Comparison of ENCODE assay signal across 22 mouse cellular contexts in genomic region chr1:37396481-37396880, GRCm38 (mm10). TPM values are rescaled to one million over a fixed set of nuclear protein-coding genes. Genes with fewer than 3 reads are reported as not detected.
A peak's percentile ranks its signal among the peaks of the same experiment; 100 is the strongest.
DNase-seq lines count a peak whose midpoint lies in the region; ATAC-seq and TF ChIP-seq lines count a peak whose summit lies in the region.
"Had no signal": no experiment of that assay in that cellular context is flagged by ENCODE, and none has a peak within 500 bp of the region (broad histone marks: within the 10 kb centered on the region; RNA-seq: fewer than 3 reads in every experiment).

No protein-coding gene starts in this region.

- no peak for DNase-seq in gastrocnemius, adult 2 months
- no peak for DNase-seq in gastrocnemius, postnatal 4 days (ENCODE audit: low spot score in 2 of 2)
- peak; percentile 74 for DNase-seq in kidney, adult 2 months
- peak; percentile 32 for DNase-seq in kidney, postnatal 10 days
- DNase-seq in heart, adult 9 months (ENCODE audit: low spot score in 2 of 2), result no peak
- DNase-seq: adrenal gland, postnatal 14 days; B cell, adult 2 months; cerebellum, adult 11-12 months; cerebellum, adult 9-10 months; cerebellum, postnatal 36 days; forebrain, postnatal 0 days; heart, adult 11 months; heart, postnatal 10 days; heart, postnatal 4 days had no signal

- intact Hi-C loops in gastrocnemius, adult 2 months (cut with DNase I), result no loop called here

- H3K4me2 ChIP-seq in kidney, embryonic 15.5 days, result no peak overlapping the region
- H3K4me2 ChIP-seq in forebrain, embryonic 16.5 days (ENCODE audit: low read length), result no peak overlapping the region
- H3K4me2 ChIP-seq: embryonic facial prominence, embryonic 13.5 days; forebrain, embryonic 12.5 days; hindbrain, embryonic 14.5 days had no signal

- H3K4me3 ChIP-seq in gastrocnemius, adult 2 months, result no peak overlapping the region
- no peak overlapping the region for H3K4me3 ChIP-seq in kidney, adult 2 months (ENCODE audit: insufficient read depth, low read depth, low read length)
- H3K4me3 ChIP-seq in kidney, embryonic 15.5 days (replicated peaks), result no peak overlapping the region
- H3K4me3 ChIP-seq in forebrain, embryonic 16.5 days (replicated peaks; ENCODE audit: low read length), result no peak overlapping the region
- H3K4me3 ChIP-seq: embryonic facial prominence, embryonic 13.5 days; forebrain, embryonic 12.5 days; heart, embryonic 10.5 days had no signal

- no peaks in the 10 kb centered on the region for H3K27me3 ChIP-seq in kidney, adult 2 months (replicated peaks; ENCODE audit: control insufficient read depth, insufficient read depth, low read length)
- no peaks in the 10 kb centered on the region for H3K27me3 ChIP-seq in kidney, embryonic 15.5 days
- no peaks in the 10 kb centered on the region for H3K27me3 ChIP-seq in forebrain, embryonic 16.5 days (replicated peaks; ENCODE audit: control insufficient read depth, insufficient read depth, low read length)
- H3K27me3 ChIP-seq: embryonic facial prominence, embryonic 13.5 days; forebrain, embryonic 12.5 days had no signal

- TF ChIP-seq CTCF in gastrocnemius, adult 2 months (IDR thresholded peaks at IDR 0.05), result no peak
- TF ChIP-seq CTCF in kidney, adult 2 months (conservative IDR thresholded peaks at IDR 0.05; ENCODE audit: insufficient read depth, insufficient read length, low read depth, low read length), result no peak

- no peaks in the 10 kb centered on the region for H3K9me3 ChIP-seq in kidney, embryonic 15.5 days (replicated peaks)
- H3K9me3 ChIP-seq in forebrain, embryonic 16.5 days (ENCODE audit: control insufficient read depth, low read length), result no peaks in the 10 kb centered on the region
- H3K9me3 ChIP-seq: embryonic facial prominence, embryonic 13.5 days; forebrain, embryonic 12.5 days; G1E; heart, embryonic 10.5 days had no signal

- H3K4me1 ChIP-seq in kidney, adult 2 months (ENCODE audit: control insufficient read depth, insufficient read depth, low read length), result peaks cover 5% of the 10 kb centered on the region; the same call in 1 of the 2 replicates
- H3K4me1 ChIP-seq in kidney, embryonic 15.5 days, result peaks cover 24% of the 10 kb centered on the region
- no peaks in the 10 kb centered on the region for H3K4me1 ChIP-seq in forebrain, embryonic 16.5 days (replicated peaks; ENCODE audit: control insufficient read depth, insufficient read depth, low read length)
- H3K4me1 ChIP-seq: embryonic facial prominence, embryonic 13.5 days; forebrain, embryonic 12.5 days had no signal

- 67% methylated on average over 1 of the region's 1 CpGs for WGBS in kidney, adult 2 months
- 61% methylated on average over 1 of the region's 1 CpGs for WGBS in kidney, embryonic 15.5 days
- WGBS in forebrain, embryonic 16.5 days, result 85% methylated on average over 1 of the region's 1 CpGs

- H3K36me3 ChIP-seq in kidney, adult 2 months (ENCODE audit: control insufficient read depth, insufficient read depth, low read length), result no peaks in the 10 kb centered on the region
- peaks cover 11% of the 10 kb centered on the region; the same call in 1 of the 2 replicates for H3K36me3 ChIP-seq in kidney, embryonic 15.5 days
- H3K36me3 ChIP-seq in forebrain, embryonic 16.5 days (ENCODE audit: control insufficient read depth, insufficient read depth), result peaks cover 11% of the 10 kb centered on the region
- H3K36me3 ChIP-seq: G1E had no signal

- no peak overlapping the region for H3K9ac ChIP-seq in kidney, embryonic 15.5 days
- no peak overlapping the region for H3K9ac ChIP-seq in forebrain, embryonic 16.5 days (replicated peaks; ENCODE audit: low read depth, low read length)
- H3K9ac ChIP-seq: embryonic facial prominence, embryonic 13.5 days; forebrain, embryonic 12.5 days; forebrain, postnatal 0 days; hindbrain, embryonic 14.5 days had no signal

- peak overlapping the region; percentile 48 for H3K27ac ChIP-seq in gastrocnemius, adult 2 months
- no peak overlapping the region for H3K27ac ChIP-seq in kidney, adult 2 months (ENCODE audit: insufficient read depth, low read depth, low read length)
- H3K27ac ChIP-seq in kidney, embryonic 15.5 days, result no peak overlapping the region
- H3K27ac ChIP-seq in forebrain, embryonic 16.5 days (ENCODE audit: low read length), result no peak overlapping the region
- H3K27ac ChIP-seq: embryonic facial prominence, embryonic 13.5 days; forebrain, embryonic 12.5 days; hindbrain, embryonic 14.5 days had no signal

- no peak for TF ChIP-seq POLR2A in kidney, adult 2 months (IDR thresholded peaks at IDR 0.05; ENCODE audit: low read depth, low read length)

- ATAC-seq in kidney, embryonic 15.5 days (replicated peaks; ENCODE audit: low FRiP score), result no peak
- no peak for ATAC-seq in forebrain, embryonic 16.5 days
- ATAC-seq: CD4-positive, CD25-positive, alpha-beta regulatory T cell, adult 4 months; forebrain, postnatal 0 days had no signal

RNA-seq across cellular contexts. Expression of gene Coa5, which starts 33.4 kb away (rescaled TPM):
- 10 to 100 TPM; 81.0 to 88.5 TPM for total RNA-seq in gastrocnemius, adult 2 months (2021)
- total RNA-seq in gastrocnemius, postnatal 4 days (2021), result 10 to 100 TPM; 54.4 to 54.5 TPM
- polyA plus RNA-seq in kidney, adult 2 months (2012; rRNA removed), result 63.3 and 83.9 TPM in 2 replicates
- 48.8 and 48.9 TPM in 2 replicates for polyA plus RNA-seq in kidney, embryonic 15.5 days (2015; fragmentation: Nextera tagmentation; extraction: Ambion mirVana)
- 60.6 and 64.1 TPM in 2 replicates for polyA plus RNA-seq in forebrain, embryonic 16.5 days (2015; fragmentation: Nextera tagmentation; extraction: Ambion mirVana)

RNA-seq across cellular contexts. Expression of gene Unc50, which starts 33.5 kb away (rescaled TPM):
- total RNA-seq in gastrocnemius, adult 2 months (2021), result 10 to 100 TPM; 14.2 to 16.6 TPM
- total RNA-seq in gastrocnemius, postnatal 4 days (2021), result 10 to 100 TPM; 35.0 to 38.9 TPM
- 50.2 and 60.3 TPM in 2 replicates for polyA plus RNA-seq in kidney, adult 2 months (2012; rRNA removed)
- 128 and 140 TPM in 2 replicates for polyA plus RNA-seq in kidney, embryonic 15.5 days (2015; fragmentation: Nextera tagmentation; extraction: Ambion mirVana)
- 121 and 136 TPM in 2 replicates for polyA plus RNA-seq in forebrain, embryonic 16.5 days (2015; fragmentation: Nextera tagmentation; extraction: Ambion mirVana)

Comparison
In these comparisons a context has a peak if more than half of its experiments do, and no peak if none do; other contexts are left out.
1. DNase-seq: peak in kidney, adult 2 months (single experiment) and kidney, postnatal 10 days (single experiment); none in gastrocnemius, adult 2 months (single experiment), gastrocnemius, postnatal 4 days (0 of 2) and heart, adult 9 months (0 of 2).